Mouse (Mus musculus): ENCODE data around the gene Cry2. TPM values are rescaled to one million over a fixed set of nuclear protein-coding genes. Genes with fewer than 3 reads are reported as not detected.

The Cry2 gene
- total RNA-seq, 2 experiments from 2014 or later, result 3.2 to 3.5 TPM

GRCm38 (mm10) chr2:92388891-92389641 lies 44.8 kb downstream of the Cry2 start:
- ATAC-seq (ENCODE audit: poor library complexity, severe bottlenecking), result no peak

- ATAC-seq (ENCODE audit: poor library complexity, severe bottlenecking), result no peak
These were observed 45.7 kb downstream of the Cry2 start for GRCm38 (mm10) chr2:92388081-92388517.

GRCm38 (mm10) chr2:92387646-92388045 lies 46.2 kb downstream of the Cry2 start:
- no peak for ATAC-seq (ENCODE audit: poor library complexity, severe bottlenecking)

GRCm38 (mm10) chr2:92386821-92387570 lies 46.8 kb downstream of the Cry2 start:
- ATAC-seq (ENCODE audit: poor library complexity, severe bottlenecking), result no peak

GRCm38 (mm10) chr2:92385113-92386051 lies 48.5 kb downstream of the Cry2 start:
- ATAC-seq (ENCODE audit: poor library complexity, severe bottlenecking), result no peak

DNA sequence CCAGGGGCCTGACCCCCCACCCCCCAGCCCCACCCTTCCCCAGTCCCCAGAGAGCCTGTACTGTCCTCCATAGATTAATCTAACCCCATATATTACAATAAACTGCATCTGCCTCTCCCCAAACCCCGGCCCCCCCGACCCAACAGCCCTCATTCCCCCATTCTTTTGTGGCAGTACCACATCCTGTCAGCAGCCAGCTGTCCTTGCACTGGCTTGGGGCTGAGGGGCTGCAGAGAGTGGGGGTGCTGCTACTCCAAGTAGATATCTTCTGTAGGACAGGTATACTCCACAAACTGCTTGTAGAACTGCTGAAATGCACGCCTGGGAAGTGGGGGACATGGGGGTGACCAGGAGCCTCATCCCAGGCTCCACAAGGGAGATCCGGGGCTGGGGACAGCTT lies 49.7 kb downstream of the Cry2 start:
- no peak for ATAC-seq (ENCODE audit: poor library complexity, severe bottlenecking)

GRCm38 (mm10) chr2:92382759-92383158 lies 51.1 kb downstream of the Cry2 start:
- no peak for ATAC-seq (ENCODE audit: poor library complexity, severe bottlenecking)

DNA sequence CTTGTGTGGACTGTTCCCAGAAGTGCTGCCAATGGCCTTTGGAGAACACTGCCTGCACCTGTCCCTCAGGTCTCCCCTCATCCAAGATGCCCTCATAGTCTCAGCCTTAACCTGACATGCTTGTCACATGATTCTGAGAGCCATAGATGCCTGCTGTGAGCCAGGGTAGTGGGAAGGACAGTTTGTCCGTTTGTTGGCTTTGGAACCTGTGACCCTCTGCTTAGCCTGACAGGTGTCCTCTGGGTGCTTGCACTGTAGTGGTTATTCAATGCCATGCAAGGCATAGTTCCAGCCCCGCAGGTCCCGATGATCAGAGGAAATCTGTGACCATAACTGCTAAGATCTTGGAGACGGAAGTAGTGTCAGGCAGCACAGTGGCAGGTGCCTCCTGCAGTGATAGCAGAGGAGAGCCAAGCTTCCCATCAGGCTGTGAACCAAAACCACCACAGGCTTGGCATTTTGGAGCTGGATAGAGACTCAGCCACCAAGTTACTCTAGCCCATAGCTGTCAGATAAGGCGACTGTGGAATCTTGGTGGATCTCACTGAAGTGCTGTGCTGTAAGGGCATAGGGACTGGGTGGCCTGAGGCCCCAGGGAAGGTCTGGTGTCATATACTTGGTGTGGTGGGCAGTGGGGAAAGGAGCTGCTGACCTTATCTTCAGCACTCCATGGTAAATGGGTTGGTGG lies 51.8 kb downstream of the Cry2 start, which contains the start of gene 1700029I15Rik:
Gene 1700029I15Rik, plus strand, starts transcription at position 638 of the 688 bp plus-strand sequence.
- no peak for ATAC-seq (ENCODE audit: poor library complexity, severe bottlenecking)

- no peak for ATAC-seq (ENCODE audit: poor library complexity, severe bottlenecking)
These were observed 52.7 kb downstream of the Cry2 start for GRCm38 (mm10) chr2:92381161-92381560.

DNA sequence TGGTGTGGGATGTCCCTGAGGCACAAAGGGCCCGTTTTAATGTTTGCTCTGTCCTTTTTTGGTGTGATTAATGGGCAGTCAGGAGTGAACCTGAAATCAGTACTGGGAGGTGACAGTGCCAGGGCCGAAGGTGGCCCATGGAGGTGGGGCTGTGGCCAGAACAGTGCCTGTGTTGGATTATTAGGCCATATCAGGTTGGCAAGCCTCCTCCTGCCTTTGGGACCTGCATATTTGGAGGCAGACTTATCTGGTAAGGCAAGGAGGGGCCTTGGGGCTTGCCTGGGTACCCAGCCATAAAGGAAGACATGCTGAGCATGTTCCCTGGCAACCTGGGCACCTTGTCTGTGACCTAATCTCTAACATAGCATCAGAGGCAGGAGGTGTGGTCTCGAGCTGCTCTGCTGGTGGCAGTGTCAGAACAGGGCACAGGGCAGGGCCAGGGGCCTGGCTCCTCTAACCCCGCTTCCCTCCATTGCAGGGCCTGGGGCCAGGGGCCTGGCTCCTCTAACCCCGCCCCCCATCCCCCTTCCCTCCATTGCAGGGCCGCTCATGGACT lies 53.3 kb downstream of the Cry2 start:
- no peak for ATAC-seq (ENCODE audit: poor library complexity, severe bottlenecking)

GRCm38 (mm10) chr2:92379783-92380494 lies 53.9 kb downstream of the Cry2 start:
- no peak for ATAC-seq (ENCODE audit: poor library complexity, severe bottlenecking)

- no peak for ATAC-seq (ENCODE audit: poor library complexity, severe bottlenecking)
These were observed 56.5 kb downstream of the Cry2 start for GRCm38 (mm10) chr2:92377320-92377719.

DNA sequence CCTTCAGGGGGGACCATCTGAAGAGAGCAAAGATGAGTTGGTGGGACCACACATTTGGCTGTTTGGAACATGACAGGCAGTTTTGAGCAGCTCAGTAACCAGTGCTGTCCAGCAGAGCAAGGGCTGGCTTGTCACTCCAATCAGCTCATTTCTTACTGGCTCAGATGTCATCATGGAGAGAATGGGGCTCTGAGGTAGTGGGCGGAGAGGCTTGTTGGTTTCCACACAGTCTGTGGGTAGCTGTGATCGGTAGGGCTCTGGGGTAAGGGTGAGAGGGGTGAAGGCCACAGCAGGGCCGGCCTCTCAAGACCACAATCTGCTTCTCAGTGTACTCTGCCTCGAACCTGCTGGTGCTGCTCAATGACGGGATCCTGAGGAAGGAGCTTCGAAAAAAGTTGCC lies 57.5 kb downstream of the Cry2 start:
- no peak for ATAC-seq (ENCODE audit: poor library complexity, severe bottlenecking)

GRCm38 (mm10) chr2:92375788-92376187 lies 58.1 kb downstream of the Cry2 start:
- ATAC-seq (ENCODE audit: poor library complexity, severe bottlenecking), result no peak

DNA sequence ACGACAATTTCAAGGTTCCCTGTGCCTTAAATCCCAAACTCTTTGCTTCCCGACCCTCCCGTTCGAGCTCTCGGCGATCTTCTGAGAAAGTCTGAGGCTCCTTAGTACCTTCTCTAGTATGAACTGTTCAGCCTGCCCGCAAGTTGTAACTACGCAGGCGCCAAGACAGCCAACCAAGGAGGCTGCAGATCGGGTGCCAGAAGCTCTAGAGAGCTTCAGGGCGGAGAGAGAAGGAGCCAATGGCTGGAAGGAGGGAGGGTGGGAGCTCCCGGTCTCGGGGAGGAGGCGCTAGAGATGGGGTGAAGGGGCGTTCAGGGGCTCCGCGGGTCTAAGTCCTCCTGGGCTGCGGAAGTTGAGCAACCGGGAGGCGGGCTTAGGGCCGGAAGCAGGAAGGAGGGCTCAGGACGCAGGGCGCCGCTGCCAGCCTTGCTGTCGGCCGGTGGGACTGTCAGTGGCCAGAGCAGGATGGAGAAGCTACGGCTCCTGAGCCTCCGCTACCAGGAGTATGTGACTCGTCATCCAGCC lies 58.7 kb downstream of the Cry2 start:
- ATAC-seq (ENCODE audit: poor library complexity, severe bottlenecking), result peak; percentile 91

DNA sequence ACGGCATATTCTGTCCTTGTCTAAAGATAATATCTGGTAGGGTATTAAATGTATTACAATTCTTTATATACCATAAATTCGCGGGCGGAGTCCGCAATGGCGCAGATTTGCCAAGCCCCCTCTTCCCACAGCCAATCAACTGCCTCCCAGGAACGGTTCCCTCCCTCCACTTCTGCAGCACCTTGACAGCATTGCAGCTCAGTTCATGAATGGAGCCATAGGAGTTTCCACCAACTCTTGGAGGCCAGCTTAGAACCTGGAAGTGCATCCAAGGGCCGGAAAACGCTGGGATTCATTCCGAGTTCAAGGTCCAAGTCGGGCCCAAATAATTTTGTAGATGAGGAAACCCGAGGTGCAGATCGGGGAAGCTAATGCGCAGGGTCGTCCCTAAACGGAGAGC lies 59.3 kb downstream of the Cry2 start, which contains the start of the genes Pex16 and Large2:
Gene Pex16, plus strand, starts transcription at position 163 of the 400 bp plus-strand sequence.
Gene Large2, minus strand, starts transcription at position 356 of the 400 bp plus-strand sequence.
- ATAC-seq (ENCODE audit: poor library complexity, severe bottlenecking), result peak; percentile 34; the same call in 1 of the 2 replicates

DNA sequence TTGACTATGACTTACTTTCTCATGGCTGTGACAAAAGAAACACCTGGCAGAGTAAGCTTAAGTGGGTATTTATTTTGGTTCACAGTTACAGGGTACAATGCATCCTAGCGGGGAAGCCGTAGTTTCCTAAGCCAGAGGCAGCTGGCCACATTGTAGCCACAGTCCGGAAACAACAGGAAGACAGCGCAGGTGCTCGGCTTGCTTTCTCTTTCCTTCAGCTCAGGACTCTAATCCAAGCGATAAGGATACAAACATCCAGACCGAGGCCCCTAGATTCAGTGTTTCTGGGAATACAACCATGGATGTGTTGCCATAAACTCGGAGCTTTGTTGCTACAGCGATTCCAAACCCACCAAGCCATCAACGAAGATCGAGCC lies 60.4 kb downstream of the Cry2 start:
- no peak for ATAC-seq (ENCODE audit: poor library complexity, severe bottlenecking)

DNA sequence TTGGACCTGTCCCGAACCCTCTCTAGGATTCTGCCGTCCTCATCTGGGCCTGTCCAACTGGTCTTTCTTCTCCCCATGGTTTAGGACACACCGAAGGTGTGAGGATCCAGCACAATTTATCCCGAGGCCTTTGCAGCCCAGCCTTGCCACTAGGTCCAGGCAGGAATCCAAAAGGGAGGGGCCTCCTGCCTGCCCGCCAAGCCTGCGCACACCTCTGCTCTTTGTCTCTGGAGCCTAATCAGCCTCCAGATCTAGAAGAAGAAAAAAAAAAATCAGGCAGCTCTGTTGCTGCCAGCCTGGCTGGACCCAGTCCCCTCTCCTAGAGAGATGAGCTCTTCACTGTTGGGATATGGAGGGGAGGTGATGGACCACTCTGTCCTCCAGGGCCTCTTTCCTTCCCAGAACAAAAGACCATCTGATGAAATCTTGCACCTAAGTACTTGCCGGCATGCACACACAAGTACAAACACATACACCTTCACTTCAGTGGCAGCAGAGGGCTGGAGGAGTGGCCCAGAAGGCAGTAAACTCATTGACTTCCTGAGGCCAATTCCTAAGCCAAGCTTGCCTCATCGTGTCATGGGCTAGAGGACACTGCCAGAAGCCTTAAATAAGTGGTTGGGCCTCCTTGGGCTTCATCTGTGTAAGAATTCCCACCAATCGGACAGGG lies 60.9 kb downstream of the Cry2 start:
- ATAC-seq (ENCODE audit: poor library complexity, severe bottlenecking), result no peak
